In the genomic region with DNA sequence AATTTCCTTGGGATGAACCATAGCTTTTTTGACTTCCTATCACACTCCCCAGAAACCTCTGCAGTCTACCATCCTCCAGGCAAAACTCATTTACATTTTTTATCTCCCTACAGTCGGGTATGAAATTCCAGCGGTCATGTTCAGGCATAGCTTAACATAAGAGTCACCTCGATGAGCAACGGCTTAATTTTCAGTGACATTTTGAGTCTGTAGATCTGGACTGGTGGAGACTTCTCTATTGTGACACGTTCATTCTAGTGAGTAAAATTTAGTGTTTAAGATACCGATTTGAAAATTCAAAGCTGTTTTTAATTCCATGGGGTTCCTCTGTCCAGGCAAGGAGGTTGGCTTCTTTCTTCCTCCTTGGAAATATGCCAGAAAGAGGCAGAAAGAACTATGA, we compare ENCODE assay signal across 32 mouse cellular contexts.
A peak's percentile ranks its signal among the peaks of the same experiment; 100 is the strongest.
DNase-seq lines count a peak whose midpoint lies in the region; ATAC-seq and TF ChIP-seq lines count a peak whose summit lies in the region.
"Had no signal": no experiment of that assay in that cellular context is flagged by ENCODE, and none has a peak within 500 bp of the region (broad histone marks: within the 10 kb centered on the region; RNA-seq: fewer than 3 reads in every experiment).

No protein-coding gene starts in this region.

- H3K4me3 ChIP-seq in embryonic facial prominence, embryonic 14.5 days (ENCODE audit: low read depth, low read length): no peak overlapping the region
- no peak overlapping the region for H3K4me3 ChIP-seq in embryonic facial prominence, embryonic 10.5 days
- no peak overlapping the region for H3K4me3 ChIP-seq in embryonic fibroblast, embryonic 13.5 days (ENCODE audit: insufficient read depth, low read length)
- no peak overlapping the region for H3K4me3 ChIP-seq in forebrain, embryonic 11.5 days (ENCODE audit: low read depth, low read length)
- no peak overlapping the region for H3K4me3 ChIP-seq in hindbrain, embryonic 16.5 days (ENCODE audit: low read length)
- H3K4me3 ChIP-seq: embryonic facial prominence, embryonic 15.5 days; erythroblast, embryonic 14.5 days; forebrain, embryonic 10.5 days; heart, embryonic 12.5 days; heart, embryonic 15.5 days; hindbrain, embryonic 10.5 days; hindbrain, embryonic 13.5 days had no signal

- no peak overlapping the region for H3K4me2 ChIP-seq in embryonic facial prominence, embryonic 14.5 days (ENCODE audit: low read depth, low read length)
- no peak overlapping the region for H3K4me2 ChIP-seq in forebrain, embryonic 11.5 days (ENCODE audit: low read depth, low read length, severe bottlenecking)
- no peak overlapping the region for H3K4me2 ChIP-seq in hindbrain, embryonic 16.5 days (ENCODE audit: low read length)
- H3K4me2 ChIP-seq: embryonic facial prominence, embryonic 15.5 days; heart, embryonic 12.5 days; heart, embryonic 15.5 days; hindbrain, embryonic 13.5 days had no signal

- DNase-seq in embryonic facial prominence, embryonic 14.5 days (ENCODE audit: low spot score): peak; percentile 30
- no peak for DNase-seq in embryonic facial prominence, embryonic 10.5 days (ENCODE audit: low spot score)
- peak; percentile 57 for DNase-seq in 3134 (ENCODE audit: extremely low read depth, insufficient read length, low spot score)
- peak; percentile 80 for DNase-seq in NIH3T3 (ENCODE audit: low read depth)
- no peak for DNase-seq in forebrain, embryonic 11.5 days (ENCODE audit: low spot score)
- DNase-seq in left cerebral cortex, postnatal 4 days: no peak
- DNase-seq: adrenal gland, adult 8-10 months; adrenal gland, postnatal 25 days; cerebellum, adult 11-12 months; cerebellum, adult 8-10 months; cerebellum, postnatal 10 days; cerebellum, postnatal 36 days; embryo, embryonic 11 days; forebrain, postnatal 0 days; gastrocnemius, postnatal 25 days; heart, adult 18-20 months; heart, postnatal 10 days; heart, postnatal 36 days had no signal

- TF ChIP-seq CTCF in embryonic fibroblast, embryonic 13.5 days (IDR thresholded peaks at IDR 0.05; ENCODE audit: borderline replicate concordance, insufficient read depth, low read length): no peak

- no peak for TF ChIP-seq POLR2A in embryonic fibroblast, embryonic 13.5 days (IDR thresholded peaks at IDR 0.05; ENCODE audit: low read depth, low read length)

- no peak for ATAC-seq in embryonic facial prominence, embryonic 14.5 days (ENCODE audit: low read depth)
- ATAC-seq in forebrain, embryonic 11.5 days (replicated peaks; ENCODE audit: low FRiP score): no peak
- no peak for ATAC-seq in hindbrain, embryonic 16.5 days
- ATAC-seq: CD4-positive, CD25-positive, alpha-beta regulatory T cell, adult 4 months; forebrain, embryonic 14.5 days; forebrain, postnatal 0 days; hindbrain, postnatal 0 days; inflammation-experienced regulatory T-cells, adult 6 months; intestine, embryonic 16.5 days had no signal

- no peaks in the 10 kb centered on the region for H3K27me3 ChIP-seq in embryonic facial prominence, embryonic 14.5 days (replicated peaks; ENCODE audit: control insufficient read depth, insufficient read depth, low read length)
- 0 out of 2 replicates have a peak, but pooled peaks cover 5% of the 10 kb centered on the region for H3K27me3 ChIP-seq in embryonic facial prominence, embryonic 10.5 days (replicated peaks; ENCODE audit: low read depth, poor library complexity, severe bottlenecking)
- no peaks in the 10 kb centered on the region for H3K27me3 ChIP-seq in forebrain, embryonic 11.5 days (ENCODE audit: control insufficient read depth, insufficient read depth, low read length)
- H3K27me3 ChIP-seq in hindbrain, embryonic 16.5 days (replicated peaks; ENCODE audit: control insufficient read depth, insufficient read depth, low read length): no peaks in the 10 kb centered on the region
- H3K27me3 ChIP-seq: embryonic facial prominence, embryonic 15.5 days; heart, embryonic 12.5 days; heart, embryonic 15.5 days had no signal

- no peak overlapping the region for H3K27ac ChIP-seq in embryonic facial prominence, embryonic 14.5 days (replicated peaks; ENCODE audit: low read depth, low read length)
- no peak overlapping the region for H3K27ac ChIP-seq in embryonic facial prominence, embryonic 10.5 days (replicated peaks)
- peak overlapping the region; percentile 34; the same call in 1 of the 2 replicates for H3K27ac ChIP-seq in embryonic fibroblast, embryonic 13.5 days (ENCODE audit: insufficient read depth, low read length)
- H3K27ac ChIP-seq in forebrain, embryonic 11.5 days (ENCODE audit: low read depth, low read length): no peak overlapping the region
- H3K27ac ChIP-seq in hindbrain, embryonic 16.5 days (ENCODE audit: low read depth, low read length): no peak overlapping the region
- H3K27ac ChIP-seq: embryonic facial prominence, embryonic 15.5 days; forebrain, embryonic 10.5 days; heart, embryonic 15.5 days; hindbrain, embryonic 10.5 days; hindbrain, embryonic 13.5 days; hindbrain, postnatal 0 days had no signal

- no peaks in the 10 kb centered on the region for H3K9me3 ChIP-seq in embryonic facial prominence, embryonic 14.5 days (ENCODE audit: control insufficient read depth, low read length)
- H3K9me3 ChIP-seq in embryonic facial prominence, embryonic 10.5 days: no peaks in the 10 kb centered on the region
- no peaks in the 10 kb centered on the region for H3K9me3 ChIP-seq in forebrain, embryonic 11.5 days (ENCODE audit: control insufficient read depth, low read length)
- H3K9me3 ChIP-seq in hindbrain, embryonic 16.5 days (ENCODE audit: control insufficient read depth, low read length): no peaks in the 10 kb centered on the region
- H3K9me3 ChIP-seq: embryonic facial prominence, embryonic 15.5 days; forebrain, embryonic 10.5 days; heart, embryonic 12.5 days; heart, embryonic 15.5 days; hindbrain, embryonic 10.5 days; hindbrain, embryonic 13.5 days had no signal

- H3K9ac ChIP-seq in embryonic facial prominence, embryonic 14.5 days (ENCODE audit: low read depth, low read length): no peak overlapping the region
- H3K9ac ChIP-seq in forebrain, embryonic 11.5 days (ENCODE audit: low read length): no peak overlapping the region
- no peak overlapping the region for H3K9ac ChIP-seq in hindbrain, embryonic 16.5 days (ENCODE audit: low read depth, low read length)
- H3K9ac ChIP-seq: embryonic facial prominence, embryonic 15.5 days; forebrain, postnatal 0 days; heart, embryonic 12.5 days; heart, embryonic 15.5 days; hindbrain, embryonic 13.5 days had no signal

- H3K4me1 ChIP-seq in embryonic facial prominence, embryonic 14.5 days (ENCODE audit: control insufficient read depth, insufficient read depth, low read length): peaks cover 14% of the 10 kb centered on the region; the same call in 1 of the 2 replicates
- H3K4me1 ChIP-seq in embryonic facial prominence, embryonic 10.5 days: peaks cover 15% of the 10 kb centered on the region
- peaks cover 4% of the 10 kb centered on the region for H3K4me1 ChIP-seq in embryonic fibroblast, embryonic 13.5 days (ENCODE audit: control insufficient read depth, insufficient read depth, low read length)
- H3K4me1 ChIP-seq in forebrain, embryonic 11.5 days (replicated peaks; ENCODE audit: control insufficient read depth, insufficient read depth, low read length): no peaks in the 10 kb centered on the region
- H3K4me1 ChIP-seq in hindbrain, embryonic 16.5 days (ENCODE audit: control insufficient read depth, insufficient read depth, low read depth, low read length): peaks cover 3% of the 10 kb centered on the region; the same call in 1 of the 2 replicates

- intact Hi-C loops in left cerebral cortex, postnatal 4 days (cut with DNase I): no loop called here

- no peaks in the 10 kb centered on the region for H3K36me3 ChIP-seq in embryonic facial prominence, embryonic 14.5 days (ENCODE audit: control insufficient read depth, insufficient read depth, low read length)
- no peaks in the 10 kb centered on the region for H3K36me3 ChIP-seq in embryonic facial prominence, embryonic 10.5 days (replicated peaks)
- no peaks in the 10 kb centered on the region for H3K36me3 ChIP-seq in forebrain, embryonic 11.5 days (ENCODE audit: control insufficient read depth, insufficient read depth, low read length)
- no peaks in the 10 kb centered on the region for H3K36me3 ChIP-seq in hindbrain, embryonic 16.5 days (ENCODE audit: control insufficient read depth, insufficient read depth, low read length)
- H3K36me3 ChIP-seq: embryonic facial prominence, embryonic 15.5 days; forebrain, embryonic 10.5 days; heart, embryonic 12.5 days; heart, embryonic 15.5 days; hindbrain, embryonic 10.5 days; hindbrain, embryonic 13.5 days had no signal

- 59% methylated on average over 6 of the region's 6 CpGs for WGBS in embryonic facial prominence, embryonic 14.5 days
- 88% methylated on average over 6 of the region's 6 CpGs for WGBS in embryonic facial prominence, embryonic 10.5 days
- 88% methylated on average over 6 of the region's 6 CpGs for WGBS in forebrain, embryonic 11.5 days
- WGBS in hindbrain, embryonic 16.5 days: 75% methylated on average over 6 of the region's 6 CpGs

Comparison
In these comparisons a context has a peak if more than half of its experiments do, and no peak if none do; other contexts are left out.
1. DNase-seq: peak in embryonic facial prominence, embryonic 14.5 days (single experiment), 3134 (single experiment) and NIH3T3 (single experiment); none in embryonic facial prominence, embryonic 10.5 days (single experiment), forebrain, embryonic 11.5 days (single experiment) and left cerebral cortex, postnatal 4 days (single experiment).